Mouse (Mus musculus) E14TG2a.4 (cell line): ENCODE measurements around the gene Gm13288.
"Not testable (repeated sequence)": the region's sequence is repeated elsewhere in the genome, so short reads cannot be mapped to it uniquely, and the experiment has no call there.

Experiments used
- CTCF ChIP-seq: conservative IDR thresholded peaks from 2 replicates; pipeline ENCODE4 v1.5.1; 2014; ENCODE audit warnings: low read length
- NANOG ChIP-seq: IDR thresholded peaks from 2 replicates; pipeline ENCODE4 v1.6.1; 2014; ENCODE audit warnings: borderline replicate concordance, low read length, mixed read lengths
- POU5F1 ChIP-seq: IDR thresholded peaks from 2 replicates; pipeline ENCODE4 v1.6.1; 2014; ENCODE audit warnings: low read length, borderline replicate concordance

DNA sequence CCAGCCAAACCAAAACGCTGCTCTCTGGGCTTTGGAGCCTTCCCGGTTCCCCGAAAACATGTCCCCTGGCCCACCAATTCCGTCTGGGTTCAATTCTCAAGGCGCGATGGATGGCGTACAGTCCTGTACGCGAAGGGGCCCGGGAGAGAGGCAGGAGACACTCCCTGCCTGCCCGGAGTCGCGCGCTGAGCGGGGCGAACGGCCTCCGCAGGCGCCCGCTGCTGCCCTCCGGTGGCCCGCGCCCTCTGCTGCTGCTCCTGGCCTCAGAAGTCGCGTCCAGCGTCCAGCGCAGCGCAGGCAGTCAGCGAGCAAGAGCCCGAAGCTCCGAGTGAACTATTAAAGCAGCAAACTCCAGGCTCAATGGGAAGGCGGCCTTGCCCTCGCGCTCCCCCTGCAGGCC lies 430 bp downstream of the Gm13288 start:
- not testable (repeated sequence) for TF ChIP-seq CTCF, POU5F1, NANOG
